Mouse (Mus musculus): ENCODE data around the gene Rad1. TPM values are rescaled to one million over a fixed set of nuclear protein-coding genes. Genes with fewer than 3 reads are reported as not detected.
A peak's percentile ranks its signal among the peaks of the same experiment; 100 is the strongest.

Rad1 gene
- total RNA-seq (2012; rRNA removed) (45.7 and 47.0 TPM in 2 replicates), polyA plus RNA-seq (2012; ENCODE audit: insufficient read depth in 1 of 2, insufficient read length in 2 of 2, low read depth in 1 of 2, low replicate concordance in 2 of 2, missing spikeins in 1 of 2) (10 to 100 TPM in 1 of 2 experiments, not detected in 1; 34.6 TPM)

DNA sequence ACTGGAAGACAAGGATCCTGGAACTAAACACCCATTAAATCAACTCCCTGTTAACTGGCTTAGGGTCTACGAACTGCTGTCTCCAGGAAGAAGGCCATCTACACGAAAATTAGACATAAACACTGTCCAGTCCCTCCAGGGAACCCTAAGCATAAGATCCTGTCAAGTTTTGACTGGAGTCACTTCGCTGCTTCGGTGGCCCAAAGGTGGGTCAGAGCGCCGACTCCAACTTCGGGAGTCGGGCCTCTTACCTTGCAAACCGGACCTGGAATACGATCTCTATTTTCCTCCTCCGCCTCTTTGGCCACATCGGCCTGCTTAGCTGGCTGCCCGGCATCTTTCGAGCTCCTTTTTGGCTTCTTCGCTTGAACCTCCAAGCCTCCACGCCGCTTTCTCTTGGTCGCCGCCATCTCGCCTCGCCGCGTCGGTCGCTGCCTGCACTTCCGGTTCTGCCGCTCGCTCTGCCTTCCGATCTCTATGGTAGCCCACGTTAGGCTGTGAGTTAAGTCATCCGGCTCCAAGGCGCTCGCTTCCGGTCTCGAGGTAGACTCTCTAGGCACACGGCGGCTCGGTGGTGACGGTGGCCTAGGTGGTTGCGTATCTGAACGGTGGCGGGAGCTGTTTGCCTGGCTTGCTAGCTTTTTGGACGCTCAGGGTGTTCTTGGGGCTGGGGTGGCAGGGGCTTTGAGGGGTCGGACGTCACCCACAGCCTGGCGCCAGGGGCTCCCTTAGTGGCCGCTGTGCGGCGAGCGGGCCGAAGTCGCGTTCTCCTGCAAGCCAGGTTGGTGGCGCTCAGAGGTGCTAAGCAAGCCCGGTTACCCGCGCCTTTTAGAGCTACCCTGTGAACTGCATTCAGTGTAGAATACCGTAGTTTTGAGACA lies at the start of gene Rad1, which contains the start of gene Brix1:
TSS of gene Rad1 (plus strand) at position 535 of the 881 bp plus-strand sequence.
TSS of gene Brix1 (minus strand) at position 464 of the 881 bp plus-strand sequence.
- peak; percentile 99 for DNase-seq (ENCODE audit: low read depth, low spot score)
- H3K27me3 ChIP-seq (ENCODE audit: control insufficient read depth in 1 of 2, insufficient read depth in 2 of 2, low read length in 2 of 2) = no peaks in the 10 kb centered on the region
- no peak for TF ChIP-seq UBTF (IDR thresholded peaks at IDR 0.05; ENCODE audit: borderline replicate concordance, insufficient read depth, low read depth, low read length)
- TF ChIP-seq TBP (IDR thresholded peaks at IDR 0.05; ENCODE audit: low read depth, low read length) = peak; percentile 87
- TF ChIP-seq KAT2A (conservative IDR thresholded peaks at IDR 0.05; ENCODE audit: low read depth, low read length) = peak; percentile 91
- TF ChIP-seq MAX (IDR thresholded peaks at IDR 0.05; ENCODE audit: low read length) = peak; percentile 94
- peak; percentile 91 for TF ChIP-seq TCF12 (IDR thresholded peaks at IDR 0.05; ENCODE audit: low read depth, low read length)
- peak in 1 of 2 experiments; percentile 49; a peak in 1 of 4 replicates for TF ChIP-seq EP300 (IDR thresholded peaks at IDR 0.05; ENCODE audit: low read depth in 1 of 2, low read length in 2 of 2)
- peak; percentile 41; the same call in 1 of the 2 replicates for TF ChIP-seq RCOR1 (IDR thresholded peaks at IDR 0.05; ENCODE audit: low read depth, low read length)
- TF ChIP-seq NRF1 (IDR thresholded peaks at IDR 0.05; ENCODE audit: insufficient read depth, low read depth, low read length, poor library complexity, severe bottlenecking) = 0 out of 2 replicates have a peak, but pooled peaks have one; percentile 37
- TF ChIP-seq TAL1 (IDR thresholded peaks at IDR 0.05; ENCODE audit: low read length) = no peak
- peak; percentile 99 for TF ChIP-seq SIN3A (IDR thresholded peaks at IDR 0.05; ENCODE audit: low read length)
- peak; percentile 51; the same call in 1 of the 2 replicates for TF ChIP-seq ETS1 (IDR thresholded peaks at IDR 0.05; ENCODE audit: low read depth, low read length)
- no peak for TF ChIP-seq ZC3H11A (IDR thresholded peaks at IDR 0.05; ENCODE audit: low read depth, low read length)
- TF ChIP-seq POLR2AphosphoS2 (IDR thresholded peaks at IDR 0.05; ENCODE audit: low read length) = peak; percentile 95
- no peak for TF ChIP-seq POLR2AphosphoS5 (IDR thresholded peaks at IDR 0.05; ENCODE audit: borderline replicate concordance, low read depth, low read length)
- no peak for TF ChIP-seq GATA1 (IDR thresholded peaks at IDR 0.05; ENCODE audit: low read depth, low read length)
- TF ChIP-seq HCFC1 (IDR thresholded peaks at IDR 0.05; ENCODE audit: low read depth, low read length) = peak; percentile 98
- TF ChIP-seq MXI1 (IDR thresholded peaks at IDR 0.05; ENCODE audit: low read depth, low read length) = peak; percentile 99
- TF ChIP-seq MYC (IDR thresholded peaks at IDR 0.05; ENCODE audit: low read depth, low read length) = peak; percentile 96
- TF ChIP-seq MAFK (IDR thresholded peaks at IDR 0.05; ENCODE audit: borderline replicate concordance, low read depth, low read length) = no peak
- no peak for TF ChIP-seq SMC3 (IDR thresholded peaks at IDR 0.05; ENCODE audit: low read depth, low read length)
- no peak for TF ChIP-seq RAD21 (IDR thresholded peaks at IDR 0.05; ENCODE audit: low read depth, low read length)
- no peak for TF ChIP-seq USF2 (IDR thresholded peaks at IDR 0.05; ENCODE audit: borderline replicate concordance in 1 of 2, insufficient read depth in 1 of 2, low read depth in 1 of 2, low read length in 2 of 2)
- TF ChIP-seq CHD1 (IDR thresholded peaks at IDR 0.05; ENCODE audit: low read depth, low read length) = peak; percentile 86
- peak; percentile 57; the same call in 1 of the 2 replicates for TF ChIP-seq USF1 (IDR thresholded peaks at IDR 0.05; ENCODE audit: low read depth, low read length)
- no peak for TF ChIP-seq CHD2 (IDR thresholded peaks at IDR 0.05; ENCODE audit: low read length)
- TF ChIP-seq MAZ (IDR thresholded peaks at IDR 0.05; ENCODE audit: low read depth, low read length) = peak; percentile 78; the same call in 1 of the 2 replicates
- peak; percentile 57; the same call in 1 of the 2 replicates for TF ChIP-seq MEF2A (IDR thresholded peaks at IDR 0.05; ENCODE audit: extremely low read depth, insufficient replicate concordance, low read depth, low read length, poor library complexity, severe bottlenecking)
- peak; percentile 97 for TF ChIP-seq NELFE (IDR thresholded peaks at IDR 0.05; ENCODE audit: low read depth, low read length)
- TF ChIP-seq ZMIZ1 (IDR thresholded peaks at IDR 0.05; ENCODE audit: low read depth, low read length) = peak; percentile 96
- TF ChIP-seq CTCF (IDR thresholded peaks at IDR 0.05 in 2 of 3, conservative IDR thresholded peaks at IDR 0.05 in 1 of 3; ENCODE audit: control insufficient read depth in 1 of 3, insufficient read depth in 1 of 3, low read depth in 2 of 3, low read length in 3 of 3, poor library complexity in 1 of 3, severe bottlenecking in 1 of 3) = no peak; a peak in 1 of 6 replicates
- TF ChIP-seq POLR2A (IDR thresholded peaks at IDR 0.05; ENCODE audit: control insufficient read depth in 1 of 2, insufficient read depth in 1 of 2, low read depth in 1 of 2, low read length in 2 of 2, poor library complexity in 1 of 2) = peak; percentile 85 to 93
- TF ChIP-seq BHLHE40 (IDR thresholded peaks at IDR 0.05; ENCODE audit: borderline replicate concordance, low read depth, low read length) = no peak
- TF ChIP-seq JUND (IDR thresholded peaks at IDR 0.05; ENCODE audit: low read depth, low read length) = no peak
- TF ChIP-seq GABPA (IDR thresholded peaks at IDR 0.05; ENCODE audit: low read depth, low read length) = peak; percentile 73; the same call in 1 of the 2 replicates

More for the DNA sequence above, at the start of gene Rad1, which contains the start of gene Brix1:
- Histone ChIP-seq H3K79me2 (ENCODE audit: control insufficient read depth, insufficient read depth, low read length, poor library complexity) (peaks cover 58% of the 10 kb centered on the region), H3K36me3 (ENCODE audit: control insufficient read depth in 1 of 2, insufficient read depth in 2 of 2, low read length in 2 of 2) (peaks cover 25 to 31% of the 10 kb centered on the region in 2 experiments), H3K27ac (ENCODE audit: control insufficient read depth, low read depth, low read length) (peak within 1 kb of the TSS; percentile 72), H3K4me1 (ENCODE audit: control insufficient read depth in 1 of 2, insufficient read depth in 2 of 2, low read length in 2 of 2) (peaks cover 8 to 9% of the 10 kb centered on the region in 2 experiments; a peak in 3 of 4 replicates), H3K4me3 (ENCODE audit: control insufficient read depth in 1 of 2, insufficient read depth in 1 of 2, low read depth in 2 of 2, low read length in 2 of 2) (peak within 1 kb of the TSS; percentile 85 to 93), H3K9ac (ENCODE audit: control insufficient read depth, low read depth, low read length, poor library complexity, severe bottlenecking) (peak within 1 kb of the TSS; percentile 94), H3K9me3 (replicated peaks; ENCODE audit: insufficient read depth, low read length) (no peaks in the 10 kb centered on the region)

All from MEL (cell line).